In genomic region chr3:55542310-55542709, GRCm38 (mm10) we compare ENCODE assay signal across 8 mouse cellular contexts.
A peak's percentile ranks its signal among the peaks of the same experiment; 100 is the strongest.
DNase-seq lines count a peak whose midpoint lies in the region; ATAC-seq lines count a peak whose summit lies in the region.

No protein-coding gene starts in this region.

- peak; percentile 15 for DNase-seq in ES-CJ7 (ENCODE audit: low read depth, low spot score)
- DNase-seq in adrenal gland, postnatal 25 days: peak; percentile 20
- peak; percentile 28 for DNase-seq in heart, postnatal 25 days (ENCODE audit: low spot score)
- peak; percentile 78 for DNase-seq in left cerebral cortex, postnatal 4 days
- no peak for DNase-seq in spleen, postnatal 14 days (ENCODE audit: low spot score in 2 of 2)
- DNase-seq in urinary bladder, postnatal 10 days (ENCODE audit: low spot score): no peak

- peak overlapping the region; percentile 41 for H3K4me2 ChIP-seq in embryonic facial prominence, embryonic 15.5 days (replicated peaks)
- peak overlapping the region; percentile 41 for H3K4me2 ChIP-seq in neural tube, embryonic 15.5 days

- intact Hi-C loops in heart, postnatal 25 days (cut with DNase I): no loop called here
- intact Hi-C loops in left cerebral cortex, postnatal 4 days (cut with DNase I): no loop called here

- peak overlapping the region; percentile 66 for H3K27ac ChIP-seq in embryonic facial prominence, embryonic 15.5 days (replicated peaks)
- H3K27ac ChIP-seq in neural tube, embryonic 15.5 days (replicated peaks): peak overlapping the region; percentile 76

- H3K9me3 ChIP-seq in embryonic facial prominence, embryonic 15.5 days (replicated peaks): no peaks in the 10 kb centered on the region
- H3K9me3 ChIP-seq in neural tube, embryonic 15.5 days (replicated peaks): no peaks in the 10 kb centered on the region

- H3K27me3 ChIP-seq in embryonic facial prominence, embryonic 15.5 days: no peaks in the 10 kb centered on the region
- H3K27me3 ChIP-seq in neural tube, embryonic 15.5 days (replicated peaks): no peaks in the 10 kb centered on the region

- ATAC-seq in embryonic facial prominence, embryonic 15.5 days (ENCODE audit: insufficient number of reproducible peaks, low FRiP score, low TSS enrichment, low read depth): peak; percentile 49; the same call in 1 of the 2 replicates
- ATAC-seq in neural tube, embryonic 15.5 days (ENCODE audit: low FRiP score): peak; percentile 77

- H3K4me1 ChIP-seq in embryonic facial prominence, embryonic 15.5 days: peaks cover 41% of the 10 kb centered on the region
- H3K4me1 ChIP-seq in neural tube, embryonic 15.5 days: peaks cover 38% of the 10 kb centered on the region

- 6% methylated on average over 8 of the region's 8 CpGs for WGBS in embryonic facial prominence, embryonic 15.5 days
- 5% methylated on average over 8 of the region's 8 CpGs for WGBS in neural tube, embryonic 15.5 days

- peak overlapping the region; percentile 19 for H3K4me3 ChIP-seq in embryonic facial prominence, embryonic 15.5 days (replicated peaks)
- no peak overlapping the region for H3K4me3 ChIP-seq in neural tube, embryonic 15.5 days (replicated peaks)

- no peak overlapping the region for H3K9ac ChIP-seq in embryonic facial prominence, embryonic 15.5 days
- H3K9ac ChIP-seq in neural tube, embryonic 15.5 days (replicated peaks): no peak overlapping the region

- no peaks in the 10 kb centered on the region for H3K36me3 ChIP-seq in embryonic facial prominence, embryonic 15.5 days
- no peaks in the 10 kb centered on the region for H3K36me3 ChIP-seq in neural tube, embryonic 15.5 days

Comparison
In these comparisons a context has a peak if more than half of its experiments do, and no peak if none do; other contexts are left out.
1. DNase-seq: peak in ES-CJ7 (single experiment), adrenal gland, postnatal 25 days (single experiment), heart, postnatal 25 days (single experiment) and left cerebral cortex, postnatal 4 days (single experiment); none in spleen, postnatal 14 days (0 of 2) and urinary bladder, postnatal 10 days (single experiment).